Mouse (Mus musculus) kidney, embryonic 14.5 days (tissue): ENCODE measurements around the gene Fbn1. TPM values are rescaled to one million over a fixed set of nuclear protein-coding genes. Genes with fewer than 3 reads are reported as not detected.

Source experiments
- ATAC-seq: fragments of 200-750 bp; cut with Nextera tagmentation; 2 replicates; pipeline ENCODE4 v1.8.0; 2017; ENCODE audit warnings: moderate number of reproducible peaks, mild to moderate bottlenecking, moderate TSS enrichment, moderate library complexity; ENCODE audit not compliant: low FRiP score, low TSS enrichment
- H3K27ac ChIP-seq: fragments of 300-500 bp; sonication (generic); 2 replicates; pipeline ENCODE4 v1.5.1; 2014; ENCODE audit warnings: low read depth, mild to moderate bottlenecking, low read length, moderate library complexity, mixed read lengths
- H3K27me3 ChIP-seq: fragments of 300-500 bp; sonication (generic); 2 replicates; pipeline ENCODE4 v1.6.1; 2014; ENCODE audit warnings: mild to moderate bottlenecking, low read length; ENCODE audit not compliant: control insufficient read depth, insufficient read depth
- H3K36me3 ChIP-seq: fragments of 300-500 bp; sonication (generic); 2 replicates; pipeline ENCODE4 v1.6.1; 2014; ENCODE audit warnings: low read length, mixed read lengths; ENCODE audit not compliant: control insufficient read depth, insufficient read depth
- H3K4me1 ChIP-seq: fragments of 300-500 bp; sonication (generic); 2 replicates; pipeline ENCODE4 v1.6.1; 2014; ENCODE audit warnings: low read length, mixed read lengths; ENCODE audit not compliant: control insufficient read depth, insufficient read depth
- H3K4me2 ChIP-seq: fragments of 300-500 bp; sonication (generic); replicated peaks from 2 replicates; pipeline ENCODE4 v1.6.1; 2014; ENCODE audit warnings: low read depth, mild to moderate bottlenecking, low read length
- H3K4me3 ChIP-seq: fragments of 300-500 bp; sonication (generic); 2 replicates; pipeline ENCODE4 v1.5.1; 2014; ENCODE audit warnings: mild to moderate bottlenecking, low read length
- H3K9ac ChIP-seq: fragments of 300-500 bp; sonication (generic); 2 replicates; pipeline ENCODE4 v1.6.1; 2014; ENCODE audit warnings: low read depth, mild to moderate bottlenecking, low read length, moderate library complexity
- H3K9me3 ChIP-seq: fragments of 300-500 bp; sonication (generic); 2 replicates; pipeline ENCODE4 v1.6.1; 2016; ENCODE audit warnings: low read length; ENCODE audit not compliant: control insufficient read depth
- WGBS: fragments of 180-500 bp; shearing (Covaris S2); extraction: QIAGEN DNeasy Blood & Tissue Kit; methylation state at CpG from one replicate; pipeline ENCODE4 v1.1.7; 2014; 5-methylcytosine and 5-hydroxymethylcytosine counted together
- polyA plus RNA-seq: library from polyadenylated mRNA; unstranded; fragments of >200 nt; fragmentation: Nextera tagmentation; extraction: Ambion mirVana; gene quantifications from 2 replicates; pipeline ENCODE4 v1.2.1, GENCODE M21; 2014

Fbn1 gene
- polyA plus RNA-seq, 1 experiment from 2014 or later = 19.8 TPM

- H3K4me2 ChIP-seq = no peak overlapping the region
- no peak overlapping the region for H3K27ac ChIP-seq
- H3K4me1 ChIP-seq = peaks cover 6% of the 10 kb centered on the region; the same call in 1 of the 2 replicates
- no peak overlapping the region for H3K4me3 ChIP-seq
- no peaks in the 10 kb centered on the region for H3K27me3 ChIP-seq
- WGBS = 69% methylated on average over 6 of the region's 6 CpGs
- no peak overlapping the region for H3K9ac ChIP-seq
- no peaks in the 10 kb centered on the region for H3K9me3 ChIP-seq
- no peak for ATAC-seq
- H3K36me3 ChIP-seq = no peaks in the 10 kb centered on the region
Measured at GRCm38 (mm10) chr2:125452369-125453097, 55.3 kb downstream of the Fbn1 start.

GRCm38 (mm10) chr2:125449361-125449760, 58.4 kb downstream of the Fbn1 start:
- no peak overlapping the region for H3K4me3 ChIP-seq
- no peaks in the 10 kb centered on the region for H3K9me3 ChIP-seq
- no peak overlapping the region for H3K27ac ChIP-seq
- no peaks in the 10 kb centered on the region for H3K27me3 ChIP-seq
- 39% methylated on average over 8 of the region's 8 CpGs for WGBS
- H3K4me2 ChIP-seq = no peak overlapping the region
- ATAC-seq = no peak
- H3K4me1 ChIP-seq = peaks cover 6% of the 10 kb centered on the region; the same call in 1 of the 2 replicates
- H3K36me3 ChIP-seq = no peaks in the 10 kb centered on the region
- no peak overlapping the region for H3K9ac ChIP-seq

DNA sequence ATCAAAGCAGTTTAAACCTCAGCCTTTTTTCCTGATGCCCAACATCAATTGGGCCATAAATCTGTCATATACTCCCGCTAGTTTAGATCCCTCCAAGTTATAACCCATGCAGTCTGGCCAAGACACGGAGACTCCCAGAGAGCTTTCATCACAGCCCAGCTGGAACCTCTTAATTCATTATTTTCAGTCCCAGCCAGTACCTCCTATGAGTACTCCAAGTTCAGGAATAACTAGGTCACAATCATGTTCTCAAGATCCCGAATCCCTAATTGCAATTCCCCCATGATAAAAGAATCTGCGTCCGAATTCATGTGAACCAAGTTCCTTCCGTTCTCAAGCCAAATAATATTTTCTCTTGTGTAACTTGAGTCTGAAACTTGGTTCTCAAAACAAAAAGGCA, 58.9 kb downstream of the Fbn1 start:
- Histone ChIP-seq H3K27me3 (no peaks in the 10 kb centered on the region), H3K27ac (no peak overlapping the region), H3K4me1 (peaks cover 6% of the 10 kb centered on the region; the same call in 1 of the 2 replicates), H3K4me2 (no peak overlapping the region), H3K9me3 (no peaks in the 10 kb centered on the region), H3K36me3 (no peaks in the 10 kb centered on the region), H3K4me3 (no peak overlapping the region), H3K9ac (no peak overlapping the region)
- peak; percentile 32; the same call in 1 of the 2 replicates for ATAC-seq
- WGBS = 42% methylated on average over 6 of the region's 6 CpGs

GRCm38 (mm10) chr2:125447274-125447898, 60.4 kb downstream of the Fbn1 start:
- Histone ChIP-seq H3K9ac (no peak overlapping the region), H3K9me3 (no peaks in the 10 kb centered on the region), H3K36me3 (no peaks in the 10 kb centered on the region), H3K4me3 (no peak overlapping the region), H3K4me2 (no peak overlapping the region), H3K27me3 (no peaks in the 10 kb centered on the region), H3K4me1 (peaks cover 6% of the 10 kb centered on the region; the same call in 1 of the 2 replicates), H3K27ac (no peak overlapping the region)
- 84% methylated on average over 9 of the region's 9 CpGs for WGBS
- ATAC-seq = no peak

DNA sequence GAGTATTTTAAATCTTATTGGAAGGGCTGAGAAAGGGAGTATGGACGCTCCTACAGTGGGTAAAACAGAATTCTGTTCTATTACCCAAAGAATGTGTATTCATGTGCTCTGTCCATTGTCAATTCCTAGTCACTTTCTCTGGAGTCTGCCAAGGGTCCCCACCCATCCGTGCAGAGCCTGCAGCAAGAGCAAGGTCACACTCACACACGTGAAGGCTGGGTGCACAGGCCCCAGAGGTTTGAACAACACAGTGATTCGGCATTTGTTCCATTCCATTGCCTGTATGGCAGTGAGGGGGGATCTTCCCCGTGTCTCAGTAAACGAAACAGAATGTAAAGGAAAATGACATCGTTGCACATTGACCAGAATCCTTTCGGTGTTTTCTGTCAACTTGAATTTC, 69.4 kb downstream of the Fbn1 start:
- H3K27ac ChIP-seq = no peak overlapping the region
- no peaks in the 10 kb centered on the region for H3K27me3 ChIP-seq
- no peaks in the 10 kb centered on the region for H3K36me3 ChIP-seq
- H3K4me2 ChIP-seq = no peak overlapping the region
- no peak overlapping the region for H3K9ac ChIP-seq
- H3K4me3 ChIP-seq = no peak overlapping the region
- WGBS = 66% methylated on average over 8 of the region's 8 CpGs
- H3K9me3 ChIP-seq = no peaks in the 10 kb centered on the region
- ATAC-seq = no peak
- no peaks in the 10 kb centered on the region for H3K4me1 ChIP-seq

- no peak overlapping the region for H3K9ac ChIP-seq
- no peak overlapping the region for H3K4me3 ChIP-seq
- 71% methylated on average over 7 of the region's 7 CpGs for WGBS
- no peaks in the 10 kb centered on the region for H3K4me1 ChIP-seq
- no peaks in the 10 kb centered on the region for H3K36me3 ChIP-seq
- H3K4me2 ChIP-seq = no peak overlapping the region
- H3K9me3 ChIP-seq = no peaks in the 10 kb centered on the region
- ATAC-seq = no peak
- H3K27me3 ChIP-seq = no peaks in the 10 kb centered on the region
- no peak overlapping the region for H3K27ac ChIP-seq
Measured at GRCm38 (mm10) chr2:125436240-125436639, 71.6 kb downstream of the Fbn1 start.

DNA sequence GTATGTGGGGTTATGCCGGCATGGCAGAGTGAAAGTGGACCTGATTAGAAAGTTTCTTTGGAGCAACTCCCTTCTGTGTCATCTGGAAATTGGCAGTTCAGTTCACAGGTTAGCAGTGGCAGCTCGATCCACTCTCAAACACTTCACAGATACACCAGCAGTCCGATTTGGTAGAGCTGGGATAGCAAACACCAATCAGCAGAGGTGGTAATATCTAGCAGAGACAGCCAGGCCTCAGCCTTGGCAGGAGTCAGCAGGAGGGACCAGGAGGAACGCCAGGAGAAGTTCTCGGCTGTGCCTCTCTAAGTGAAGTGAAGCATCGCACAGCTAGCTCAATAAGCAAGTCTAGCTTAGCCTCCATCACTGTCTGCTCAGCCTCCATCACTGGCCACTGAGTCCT, 74.3 kb downstream of the Fbn1 start:
- H3K9ac ChIP-seq = no peak overlapping the region; the same call in 1 of the 2 replicates
- no peaks in the 10 kb centered on the region for H3K36me3 ChIP-seq
- no peak overlapping the region for H3K27ac ChIP-seq
- no peaks in the 10 kb centered on the region for H3K4me1 ChIP-seq
- H3K27me3 ChIP-seq = no peaks in the 10 kb centered on the region
- no peak overlapping the region for H3K4me3 ChIP-seq
- ATAC-seq = no peak
- no peaks in the 10 kb centered on the region for H3K9me3 ChIP-seq
- 96% methylated on average over 6 of the region's 6 CpGs for WGBS
- no peak overlapping the region for H3K4me2 ChIP-seq

GRCm38 (mm10) chr2:125431491-125431890, 76.3 kb downstream of the Fbn1 start:
- no peak overlapping the region for H3K4me3 ChIP-seq
- ATAC-seq = no peak
- no peak overlapping the region for H3K4me2 ChIP-seq
- no peaks in the 10 kb centered on the region for H3K9me3 ChIP-seq
- H3K4me1 ChIP-seq = no peaks in the 10 kb centered on the region
- H3K27me3 ChIP-seq = no peaks in the 10 kb centered on the region
- 49% methylated on average over 6 of the region's 6 CpGs for WGBS
- no peaks in the 10 kb centered on the region for H3K36me3 ChIP-seq
- H3K9ac ChIP-seq = no peak overlapping the region
- no peak overlapping the region for H3K27ac ChIP-seq

- Histone ChIP-seq H3K4me3 (no peak overlapping the region), H3K27ac (no peak overlapping the region), H3K4me1 (no peaks in the 10 kb centered on the region), H3K36me3 (no peaks in the 10 kb centered on the region), H3K9me3 (no peaks in the 10 kb centered on the region), H3K9ac (no peak overlapping the region), H3K27me3 (no peaks in the 10 kb centered on the region), H3K4me2 (no peak overlapping the region)
- no peak for ATAC-seq
- 79% methylated on average over 10 of the region's 10 CpGs for WGBS
Measured at GRCm38 (mm10) chr2:125428811-125429438, 78.9 kb downstream of the Fbn1 start.
